Mouse (Mus musculus): Measurements from ENCODE around the gene Etl4.

GRCm38 (mm10) chr2:20748481-20748880, 838.9 kb downstream of the Etl4 start:
- no peak for TF ChIP-seq CTCF (IDR thresholded peaks at IDR 0.05; ENCODE audit: insufficient read depth, low read length)
- no peak for TF ChIP-seq POLR2A (IDR thresholded peaks at IDR 0.05; ENCODE audit: borderline replicate concordance, extremely low read depth, low read depth, low read length)

All from lung, adult 2 months (tissue).